Mouse (Mus musculus): ENCODE measurements around the gene Pitpnm2.

DNA sequence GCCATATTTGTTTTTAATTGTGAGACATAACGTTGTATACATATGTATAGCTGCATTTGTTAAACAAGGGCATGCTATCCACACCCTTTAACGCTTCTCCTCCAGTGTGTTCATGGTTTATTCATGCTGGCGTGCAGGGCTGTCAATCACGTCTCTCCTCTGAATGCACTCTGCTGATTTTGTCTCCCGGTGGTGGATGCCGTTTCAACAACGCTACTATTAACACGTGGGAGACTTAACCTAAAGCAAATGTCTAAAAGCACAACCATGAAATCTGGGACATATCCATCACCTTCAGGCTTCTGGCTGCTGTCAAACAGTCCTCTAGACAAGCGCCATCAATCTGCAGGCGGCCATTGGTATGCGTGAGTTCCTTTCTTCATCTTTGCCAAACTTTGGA is 20.1 kb upstream of the Pitpnm2 start:
- TF ChIP-seq CTCF (IDR thresholded peaks at IDR 0.05; ENCODE audit: control insufficient read depth, insufficient read depth, low read length) (no peak), POLR2A (IDR thresholded peaks at IDR 0.05; ENCODE audit: borderline replicate concordance, control insufficient read depth, low read depth, low read length) (no peak)

Measured in bone marrow, adult 2 months (tissue).